Mouse (Mus musculus): Measurements from ENCODE around the gene Kif3b. TPM values are rescaled to one million over a fixed set of nuclear protein-coding genes. Genes with fewer than 3 reads are reported as not detected.
A peak's percentile ranks its signal among the peaks of the same experiment; 100 is the strongest.

Kif3b gene
- polyA plus RNA-seq, 1 experiment from 2014 or later, result 8.2 TPM

GRCm38 (mm10) chr2:153336117-153336516 lies 44.9 kb downstream of the Kif3b start:
- Histone ChIP-seq H3K36me3 (ENCODE audit: control insufficient read depth, insufficient read depth) (peaks cover 10% of the 10 kb centered on the region; the same call in 1 of the 2 replicates), H3K27me3 (replicated peaks; ENCODE audit: control insufficient read depth, insufficient read depth, low read length) (no peaks in the 10 kb centered on the region), H3K4me3 (ENCODE audit: low read depth, low read length) (no peak overlapping the region), H3K4me2 (replicated peaks; ENCODE audit: low read depth) (no peak overlapping the region), H3K9me3 (ENCODE audit: control insufficient read depth) (no peaks in the 10 kb centered on the region), H3K9ac (ENCODE audit: low read depth, low read length) (no peak overlapping the region), H3K4me1 (replicated peaks; ENCODE audit: control insufficient read depth, insufficient read depth, low read length) (no peaks in the 10 kb centered on the region), H3K27ac (ENCODE audit: low read depth, low read length) (no peak overlapping the region)
- TF ChIP-seq CTCF (IDR thresholded peaks at IDR 0.05; ENCODE audit: low read depth), result no peak
- ATAC-seq, result no peak
- 56% methylated on average over 2 of the region's 2 CpGs for WGBS

- Histone ChIP-seq H3K9ac (ENCODE audit: low read depth, low read length) (no peak overlapping the region), H3K27ac (ENCODE audit: low read depth, low read length) (no peak overlapping the region), H3K4me2 (replicated peaks; ENCODE audit: low read depth) (no peak overlapping the region), H3K9me3 (ENCODE audit: control insufficient read depth) (no peaks in the 10 kb centered on the region), H3K36me3 (ENCODE audit: control insufficient read depth, insufficient read depth) (no peaks in the 10 kb centered on the region), H3K4me3 (ENCODE audit: low read depth, low read length) (no peak overlapping the region), H3K4me1 (replicated peaks; ENCODE audit: control insufficient read depth, insufficient read depth, low read length) (no peaks in the 10 kb centered on the region), H3K27me3 (replicated peaks; ENCODE audit: control insufficient read depth, insufficient read depth, low read length) (no peaks in the 10 kb centered on the region)
- 87% methylated on average over 9 of the region's 9 CpGs for WGBS
- TF ChIP-seq CTCF (IDR thresholded peaks at IDR 0.05; ENCODE audit: low read depth), result no peak
- ATAC-seq, result no peak
Measured at GRCm38 (mm10) chr2:153338361-153339350, 47.4 kb downstream of the Kif3b start.

GRCm38 (mm10) chr2:153342166-153342565 lies 51.0 kb downstream of the Kif3b start:
- H3K27ac ChIP-seq (ENCODE audit: low read depth, low read length), result peak overlapping the region; percentile 82; the same call in 1 of the 2 replicates
- TF ChIP-seq CTCF (IDR thresholded peaks at IDR 0.05; ENCODE audit: low read depth), result no peak
- H3K9ac ChIP-seq (ENCODE audit: low read depth, low read length), result no peak overlapping the region
- no peak for ATAC-seq
- no peaks in the 10 kb centered on the region for H3K9me3 ChIP-seq (ENCODE audit: control insufficient read depth)
- H3K4me2 ChIP-seq (replicated peaks; ENCODE audit: low read depth), result no peak overlapping the region
- no peaks in the 10 kb centered on the region for H3K27me3 ChIP-seq (replicated peaks; ENCODE audit: control insufficient read depth, insufficient read depth, low read length)
- WGBS, result 57% methylated on average over 6 of the region's 6 CpGs
- H3K4me3 ChIP-seq (ENCODE audit: low read depth, low read length), result no peak overlapping the region
- H3K36me3 ChIP-seq (ENCODE audit: control insufficient read depth, insufficient read depth), result no peaks in the 10 kb centered on the region
- H3K4me1 ChIP-seq (replicated peaks; ENCODE audit: control insufficient read depth, insufficient read depth, low read length), result 0 out of 2 replicates have a peak, but pooled peaks cover 9% of the 10 kb centered on the region

GRCm38 (mm10) chr2:153342602-153343001 lies 51.4 kb downstream of the Kif3b start:
- peak overlapping the region; percentile 82 for H3K27ac ChIP-seq (ENCODE audit: low read depth, low read length)
- no peak for TF ChIP-seq CTCF (IDR thresholded peaks at IDR 0.05; ENCODE audit: low read depth)
- H3K36me3 ChIP-seq (ENCODE audit: control insufficient read depth, insufficient read depth), result no peaks in the 10 kb centered on the region
- no peak overlapping the region for H3K4me3 ChIP-seq (ENCODE audit: low read depth, low read length)
- H3K9ac ChIP-seq (ENCODE audit: low read depth, low read length), result no peak overlapping the region
- H3K27me3 ChIP-seq (replicated peaks; ENCODE audit: control insufficient read depth, insufficient read depth, low read length), result no peaks in the 10 kb centered on the region
- H3K9me3 ChIP-seq (ENCODE audit: control insufficient read depth), result no peaks in the 10 kb centered on the region
- ATAC-seq, result no peak
- 29% methylated on average over 3 of the region's 3 CpGs for WGBS
- H3K4me2 ChIP-seq (replicated peaks; ENCODE audit: low read depth), result no peak overlapping the region
- H3K4me1 ChIP-seq (replicated peaks; ENCODE audit: control insufficient read depth, insufficient read depth, low read length), result 0 out of 2 replicates have a peak, but pooled peaks cover 9% of the 10 kb centered on the region

- Histone ChIP-seq H3K27me3 (replicated peaks; ENCODE audit: control insufficient read depth, insufficient read depth, low read length) (no peaks in the 10 kb centered on the region), H3K27ac (ENCODE audit: low read depth, low read length) (peak overlapping the region; percentile 82), H3K9ac (ENCODE audit: low read depth, low read length) (no peak overlapping the region), H3K4me2 (replicated peaks; ENCODE audit: low read depth) (no peak overlapping the region), H3K9me3 (ENCODE audit: control insufficient read depth) (no peaks in the 10 kb centered on the region), H3K4me1 (replicated peaks; ENCODE audit: control insufficient read depth, insufficient read depth, low read length) (0 out of 2 replicates have a peak, but pooled peaks cover 9% of the 10 kb centered on the region), H3K4me3 (ENCODE audit: low read depth, low read length) (no peak overlapping the region), H3K36me3 (ENCODE audit: control insufficient read depth, insufficient read depth) (no peaks in the 10 kb centered on the region)
- peak; percentile 39 for ATAC-seq
- TF ChIP-seq CTCF (IDR thresholded peaks at IDR 0.05; ENCODE audit: low read depth), result no peak
Measured at GRCm38 (mm10) chr2:153343191-153343590, 52.0 kb downstream of the Kif3b start.

GRCm38 (mm10) chr2:153345071-153345453 lies 53.8 kb downstream of the Kif3b start:
- ATAC-seq, result peak; percentile 6; the same call in 1 of the 2 replicates
- Histone ChIP-seq H3K9ac (ENCODE audit: low read depth, low read length) (peak overlapping the region; percentile 45), H3K36me3 (ENCODE audit: control insufficient read depth, insufficient read depth) (no peaks in the 10 kb centered on the region), H3K27ac (ENCODE audit: low read depth, low read length) (peak overlapping the region; percentile 98), H3K4me1 (replicated peaks; ENCODE audit: control insufficient read depth, insufficient read depth, low read length) (0 out of 2 replicates have a peak, but pooled peaks cover 9% of the 10 kb centered on the region), H3K9me3 (ENCODE audit: control insufficient read depth) (no peaks in the 10 kb centered on the region), H3K4me2 (replicated peaks; ENCODE audit: low read depth) (peak overlapping the region; percentile 85), H3K4me3 (ENCODE audit: low read depth, low read length) (peak overlapping the region; percentile 97), H3K27me3 (replicated peaks; ENCODE audit: control insufficient read depth, insufficient read depth, low read length) (no peaks in the 10 kb centered on the region)
- no peak for TF ChIP-seq CTCF (IDR thresholded peaks at IDR 0.05; ENCODE audit: low read depth)
- 2% methylated on average over 11 of the region's 11 CpGs for WGBS

Data from intestine, postnatal 0 days (tissue).